Comparison of ENCODE assay signal across 17 mouse cellular contexts in genomic region chr8:122912871-122913270, GRCm38 (mm10).
DNase-seq lines count a peak whose midpoint lies in the region; ATAC-seq lines count a peak whose summit lies in the region.
"Had no signal": no experiment of that assay in that cellular context is flagged by ENCODE, and none has a peak within 500 bp of the region (broad histone marks: within the 10 kb centered on the region; RNA-seq: fewer than 3 reads in every experiment).

No protein-coding gene starts in this region.

- DNase-seq in cerebellum, postnatal 4 days (ENCODE audit: low spot score in 2 of 2) = no peak
- DNase-seq in cerebellum, adult 18-20 months = peak; percentile 58 to 69
- peak; percentile 48 to 63 for DNase-seq in cerebellum, postnatal 10 days
- DNase-seq in neural tube, embryonic 10.5 days (ENCODE audit: extremely low spot score, low spot score) = no peak
- DNase-seq in kidney, postnatal 10 days = no peak
- DNase-seq in ovary, postnatal 36 days (ENCODE audit: low spot score) = no peak
- DNase-seq: adrenal gland, adult 8-10 months; gastrocnemius, postnatal 14 days; heart, adult 11 months; heart, postnatal 4 days; kidney, adult 18-20 months; kidney, postnatal 36 days; left cerebral cortex, postnatal 4 days; liver, postnatal 0 days; lung, postnatal 36 days had no signal

- peak; percentile 68; the same call in 1 of the 2 replicates for ATAC-seq in cerebellum, adult (ENCODE audit: insufficient number of reproducible peaks, low FRiP score, low TSS enrichment)
- ATAC-seq: liver, embryonic 12.5 days; liver, postnatal 0 days had no signal

Comparison
In these comparisons a context has a peak if more than half of its experiments do, and no peak if none do; other contexts are left out.
1. DNase-seq: peak in cerebellum, adult 18-20 months (2 of 2) and cerebellum, postnatal 10 days (2 of 2); none in cerebellum, postnatal 4 days (0 of 2), neural tube, embryonic 10.5 days (single experiment), kidney, postnatal 10 days (single experiment) and ovary, postnatal 36 days (single experiment).